Mouse (Mus musculus): Measurements from ENCODE around the gene Acsl1. TPM values are rescaled to one million over a fixed set of nuclear protein-coding genes. Genes with fewer than 3 reads are reported as not detected.

Acsl1 gene
- polyA plus RNA-seq, 1 experiment from 2014 or later, result 48.3 TPM

DNA sequence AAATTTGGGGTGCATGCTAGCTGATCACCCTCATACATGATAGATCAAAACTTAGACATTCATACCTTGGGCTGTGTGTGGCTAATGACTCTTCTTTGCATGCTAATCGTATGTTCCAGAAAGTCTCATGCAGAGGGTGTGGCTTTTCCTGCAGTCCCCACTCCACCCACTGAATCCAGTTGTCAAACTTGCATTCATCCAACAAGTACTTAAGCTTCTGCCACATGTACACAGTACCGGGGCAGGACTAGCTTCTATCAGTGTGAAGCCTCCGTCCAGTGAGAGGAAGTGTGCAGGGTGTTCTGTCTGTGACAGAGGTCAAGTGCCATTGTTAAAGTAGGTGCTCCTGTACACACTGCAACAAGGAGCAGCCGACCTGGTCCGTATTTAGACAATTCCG lies 26.0 kb downstream of the Acsl1 start:
- Histone ChIP-seq H3K27ac (ENCODE audit: low read length) (no peak overlapping the region), H3K9me3 (ENCODE audit: control insufficient read depth, low read length) (no peaks in the 10 kb centered on the region), H3K4me3 (ENCODE audit: low read length) (no peak overlapping the region), H3K4me1 (ENCODE audit: control insufficient read depth, insufficient read depth, low read length) (peaks cover 5% of the 10 kb centered on the region; the same call in 1 of the 2 replicates), H3K9ac (ENCODE audit: low read depth, low read length) (no peak overlapping the region), H3K36me3 (ENCODE audit: control insufficient read depth, insufficient read depth, low read length) (no peaks in the 10 kb centered on the region), H3K4me2 (ENCODE audit: low read depth, low read length) (no peak overlapping the region), H3K27me3 (replicated peaks; ENCODE audit: control insufficient read depth, insufficient read depth, low read length) (no peaks in the 10 kb centered on the region)
- 78% methylated on average over 6 of the region's 6 CpGs for WGBS
- ATAC-seq, result no peak

DNA sequence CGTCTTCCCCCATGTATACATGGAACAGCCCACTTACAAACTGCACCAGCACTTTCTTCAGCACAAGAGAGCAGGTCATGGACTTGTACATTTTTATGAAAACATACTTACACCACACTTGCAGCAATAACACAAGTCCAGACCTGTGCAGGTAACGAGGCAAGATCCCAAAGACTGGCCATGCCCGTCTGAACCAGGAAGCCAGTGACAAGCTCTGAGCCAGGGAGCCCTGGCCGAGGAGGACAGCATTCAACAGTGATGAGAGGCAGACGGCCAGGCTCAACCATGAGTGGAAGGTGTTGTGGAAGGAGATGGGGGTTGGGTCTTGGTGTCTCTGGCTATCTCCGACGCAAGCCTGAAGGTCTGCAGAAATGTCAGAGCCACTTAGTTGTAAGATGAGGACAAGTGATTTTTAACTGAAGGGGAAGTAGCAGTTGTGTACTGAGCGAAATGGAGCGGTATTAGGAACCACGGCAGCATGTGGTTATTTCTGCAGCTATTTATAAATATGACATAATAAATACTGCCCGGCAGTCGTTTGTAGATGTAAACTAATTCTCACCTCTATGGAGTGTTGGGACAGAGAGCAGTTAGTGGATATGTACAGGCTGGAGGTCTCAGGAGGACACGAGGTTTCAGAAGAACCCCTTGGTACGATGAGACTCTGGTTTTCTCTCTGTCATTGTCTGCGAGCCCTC lies 26.6 kb downstream of the Acsl1 start:
- 65% methylated on average over 15 of the region's 15 CpGs for WGBS
- Histone ChIP-seq H3K27ac (ENCODE audit: low read length) (no peak overlapping the region), H3K27me3 (replicated peaks; ENCODE audit: control insufficient read depth, insufficient read depth, low read length) (no peaks in the 10 kb centered on the region), H3K9ac (ENCODE audit: low read depth, low read length) (no peak overlapping the region), H3K36me3 (ENCODE audit: control insufficient read depth, insufficient read depth, low read length) (no peaks in the 10 kb centered on the region), H3K4me1 (ENCODE audit: control insufficient read depth, insufficient read depth, low read length) (peaks cover 9% of the 10 kb centered on the region; the same call in 1 of the 2 replicates), H3K4me3 (ENCODE audit: low read length) (no peak overlapping the region), H3K4me2 (ENCODE audit: low read depth, low read length) (no peak overlapping the region), H3K9me3 (ENCODE audit: control insufficient read depth, low read length) (no peaks in the 10 kb centered on the region)
- no peak for ATAC-seq

DNA sequence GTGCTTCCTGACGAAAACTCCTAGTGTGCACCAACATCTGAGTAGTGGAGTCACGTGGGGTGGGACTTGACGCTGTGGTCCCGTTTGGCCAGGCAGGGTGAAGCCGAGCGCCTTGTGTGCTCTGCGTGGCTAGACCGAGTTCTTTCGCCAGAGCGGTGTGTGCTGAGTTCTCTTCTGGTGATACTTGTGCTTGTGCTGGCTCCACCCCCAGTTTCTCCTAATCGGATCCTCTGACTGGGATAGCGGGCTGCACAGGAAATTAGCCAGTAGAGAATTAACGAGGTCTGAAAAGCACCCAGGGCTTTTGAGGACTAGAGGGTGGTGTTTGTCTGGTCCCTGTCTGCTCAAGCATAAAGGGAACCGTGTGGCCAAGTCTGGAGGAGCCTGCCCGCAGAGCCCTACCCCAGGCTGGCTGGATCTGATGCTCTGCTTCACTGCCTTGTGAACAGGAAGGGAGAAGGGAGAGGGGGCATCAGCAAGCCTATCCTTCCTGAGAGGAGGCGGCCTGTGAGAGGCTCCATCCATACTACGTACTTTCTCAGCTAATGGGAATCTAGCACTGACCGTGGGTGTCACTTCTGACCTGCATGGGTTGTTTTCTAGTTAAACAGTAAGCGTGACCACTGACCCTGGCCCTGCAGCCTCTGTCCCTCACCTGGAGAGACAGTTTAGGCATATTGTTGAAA lies 28.7 kb downstream of the Acsl1 start:
- peak; percentile 47; the same call in 1 of the 2 replicates for ATAC-seq
- H3K4me2 ChIP-seq (ENCODE audit: low read depth, low read length), result no peak overlapping the region
- no peak overlapping the region for H3K4me3 ChIP-seq (ENCODE audit: low read length)
- no peaks in the 10 kb centered on the region for H3K36me3 ChIP-seq (ENCODE audit: control insufficient read depth, insufficient read depth, low read length)
- no peaks in the 10 kb centered on the region for H3K9me3 ChIP-seq (ENCODE audit: control insufficient read depth, low read length)
- WGBS, result 45% methylated on average over 19 of the region's 19 CpGs
- no peak overlapping the region for H3K27ac ChIP-seq (ENCODE audit: low read length)
- peaks cover 19% of the 10 kb centered on the region; the same call in 1 of the 2 replicates for H3K4me1 ChIP-seq (ENCODE audit: control insufficient read depth, insufficient read depth, low read length)
- no peak overlapping the region for H3K9ac ChIP-seq (ENCODE audit: low read depth, low read length)
- no peaks in the 10 kb centered on the region for H3K27me3 ChIP-seq (replicated peaks; ENCODE audit: control insufficient read depth, insufficient read depth, low read length)

DNA sequence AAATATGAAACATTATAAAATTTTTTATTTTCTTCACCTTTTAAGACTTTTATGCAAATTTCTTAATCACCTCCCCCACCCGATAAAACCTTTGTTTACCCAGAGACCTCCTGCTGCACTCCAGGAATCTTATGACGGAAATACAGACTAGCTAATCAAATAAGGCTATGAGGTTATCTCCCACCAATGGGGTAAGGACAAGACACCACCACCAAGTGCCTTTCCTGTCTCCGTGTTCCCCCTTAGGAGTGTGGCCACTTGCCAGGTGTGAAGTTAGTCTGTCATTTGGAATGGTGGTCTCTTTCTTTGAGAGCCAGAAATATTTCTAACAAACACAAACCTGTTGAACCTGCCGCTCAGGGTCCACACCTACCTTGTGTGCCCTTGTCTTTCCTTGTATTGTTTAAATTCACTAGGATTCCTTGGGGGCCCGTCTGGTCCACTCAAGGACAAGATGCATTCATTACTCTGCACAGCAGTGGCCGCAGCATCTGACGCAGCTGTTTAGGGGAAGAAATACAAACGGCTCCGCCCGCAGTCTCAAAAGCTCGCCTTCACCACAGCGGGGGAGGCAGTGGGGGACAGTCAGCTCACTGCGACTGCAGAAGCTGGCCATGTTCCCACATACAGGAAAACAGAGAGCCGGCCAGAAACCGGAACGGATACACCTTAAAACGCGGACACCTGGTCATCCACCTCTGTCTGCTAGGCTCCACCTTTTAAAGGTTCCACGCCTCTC lies 31.7 kb downstream of the Acsl1 start:
- no peaks in the 10 kb centered on the region for H3K27me3 ChIP-seq (replicated peaks; ENCODE audit: control insufficient read depth, insufficient read depth, low read length)
- peak; percentile 43 for ATAC-seq
- no peaks in the 10 kb centered on the region for H3K36me3 ChIP-seq (ENCODE audit: control insufficient read depth, insufficient read depth, low read length)
- no peaks in the 10 kb centered on the region for H3K9me3 ChIP-seq (ENCODE audit: control insufficient read depth, low read length)
- H3K4me2 ChIP-seq (ENCODE audit: low read depth, low read length), result peak overlapping the region; percentile 41
- 0 out of 2 replicates have a peak overlapping the region, but pooled peaks have one; percentile 23 for H3K27ac ChIP-seq (ENCODE audit: low read length)
- H3K4me3 ChIP-seq (ENCODE audit: low read length), result peak overlapping the region; percentile 29
- 20% methylated on average over 19 of the region's 19 CpGs for WGBS
- H3K9ac ChIP-seq (ENCODE audit: low read depth, low read length), result peak overlapping the region; percentile 49
- H3K4me1 ChIP-seq (ENCODE audit: control insufficient read depth, insufficient read depth, low read length), result peaks cover 23% of the 10 kb centered on the region; the same call in 1 of the 2 replicates

DNA sequence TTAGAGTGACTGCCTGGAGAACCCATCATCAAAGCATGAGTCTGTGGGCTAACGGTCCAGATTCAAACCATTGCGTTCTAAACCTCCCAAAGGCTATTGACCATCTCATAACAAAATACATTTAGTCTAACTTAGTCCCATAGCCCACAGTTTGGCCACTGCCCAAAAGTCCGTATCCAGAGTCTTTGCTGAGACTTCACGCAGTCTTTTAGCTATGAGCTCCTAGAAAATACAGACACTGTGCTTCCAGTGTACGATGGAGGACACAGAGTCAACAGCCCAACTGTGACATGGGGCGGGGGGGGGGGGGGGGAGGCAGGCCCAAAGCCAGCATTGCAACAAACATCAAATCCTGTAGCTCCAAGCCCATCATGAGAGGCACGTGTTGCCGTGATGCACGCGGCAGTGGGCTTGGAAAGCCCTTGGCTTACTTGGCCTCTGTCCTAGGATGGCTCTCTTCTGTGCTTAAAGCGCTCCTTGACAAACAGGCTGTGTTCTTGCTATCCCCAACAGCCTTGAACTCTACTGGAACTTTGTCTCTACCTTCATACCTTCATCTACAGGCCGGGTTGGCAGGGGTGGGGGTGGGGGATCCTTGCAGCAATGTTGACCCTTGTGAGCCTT lies 32.3 kb downstream of the Acsl1 start:
- ATAC-seq, result no peak

DNA sequence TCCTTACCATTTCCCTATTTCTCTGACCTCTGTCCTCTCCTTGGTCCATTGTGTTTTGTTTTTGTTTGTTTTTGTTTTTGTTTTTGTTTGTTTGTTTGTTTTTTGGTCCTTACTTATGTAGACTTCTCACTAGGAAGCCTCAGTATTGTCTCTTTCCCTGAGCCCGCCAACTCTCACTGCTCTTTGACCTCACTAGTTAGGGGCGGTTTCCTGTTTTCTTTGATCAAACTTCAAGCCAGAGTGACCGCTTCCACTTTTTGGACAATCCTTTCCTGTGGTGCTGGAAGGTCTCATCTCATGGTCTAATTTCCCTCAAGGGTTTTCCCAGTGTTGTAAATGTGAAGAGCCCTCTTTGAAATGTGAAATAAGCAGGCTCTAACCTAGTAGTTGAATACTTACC lies 33.4 kb downstream of the Acsl1 start:
- Histone ChIP-seq H3K36me3 (ENCODE audit: control insufficient read depth, insufficient read depth, low read length) (no peaks in the 10 kb centered on the region), H3K4me1 (ENCODE audit: control insufficient read depth, insufficient read depth, low read length) (peaks cover 23% of the 10 kb centered on the region; the same call in 1 of the 2 replicates), H3K9ac (ENCODE audit: low read depth, low read length) (no peak overlapping the region), H3K27ac (ENCODE audit: low read length) (no peak overlapping the region), H3K27me3 (replicated peaks; ENCODE audit: control insufficient read depth, insufficient read depth, low read length) (no peaks in the 10 kb centered on the region), H3K4me3 (ENCODE audit: low read length) (no peak overlapping the region), H3K4me2 (ENCODE audit: low read depth, low read length) (no peak overlapping the region), H3K9me3 (ENCODE audit: control insufficient read depth, low read length) (no peaks in the 10 kb centered on the region)
- 72% methylated on average over 3 of the region's 3 CpGs for WGBS
- ATAC-seq, result no peak

More for the DNA sequence above, 32.3 kb downstream of the Acsl1 start:
- no peaks in the 10 kb centered on the region for H3K36me3 ChIP-seq (ENCODE audit: control insufficient read depth, insufficient read depth, low read length)
- H3K9ac ChIP-seq (ENCODE audit: low read depth, low read length), result no peak overlapping the region
- H3K4me1 ChIP-seq (ENCODE audit: control insufficient read depth, insufficient read depth, low read length), result peaks cover 23% of the 10 kb centered on the region; the same call in 1 of the 2 replicates
- peak overlapping the region; percentile 29 for H3K4me3 ChIP-seq (ENCODE audit: low read length)
- peak overlapping the region; percentile 41 for H3K4me2 ChIP-seq (ENCODE audit: low read depth, low read length)
- no peak overlapping the region for H3K27ac ChIP-seq (ENCODE audit: low read length)
- no peaks in the 10 kb centered on the region for H3K9me3 ChIP-seq (ENCODE audit: control insufficient read depth, low read length)
- WGBS, result 71% methylated on average over 12 of the region's 12 CpGs
- H3K27me3 ChIP-seq (replicated peaks; ENCODE audit: control insufficient read depth, insufficient read depth, low read length), result no peaks in the 10 kb centered on the region

DNA sequence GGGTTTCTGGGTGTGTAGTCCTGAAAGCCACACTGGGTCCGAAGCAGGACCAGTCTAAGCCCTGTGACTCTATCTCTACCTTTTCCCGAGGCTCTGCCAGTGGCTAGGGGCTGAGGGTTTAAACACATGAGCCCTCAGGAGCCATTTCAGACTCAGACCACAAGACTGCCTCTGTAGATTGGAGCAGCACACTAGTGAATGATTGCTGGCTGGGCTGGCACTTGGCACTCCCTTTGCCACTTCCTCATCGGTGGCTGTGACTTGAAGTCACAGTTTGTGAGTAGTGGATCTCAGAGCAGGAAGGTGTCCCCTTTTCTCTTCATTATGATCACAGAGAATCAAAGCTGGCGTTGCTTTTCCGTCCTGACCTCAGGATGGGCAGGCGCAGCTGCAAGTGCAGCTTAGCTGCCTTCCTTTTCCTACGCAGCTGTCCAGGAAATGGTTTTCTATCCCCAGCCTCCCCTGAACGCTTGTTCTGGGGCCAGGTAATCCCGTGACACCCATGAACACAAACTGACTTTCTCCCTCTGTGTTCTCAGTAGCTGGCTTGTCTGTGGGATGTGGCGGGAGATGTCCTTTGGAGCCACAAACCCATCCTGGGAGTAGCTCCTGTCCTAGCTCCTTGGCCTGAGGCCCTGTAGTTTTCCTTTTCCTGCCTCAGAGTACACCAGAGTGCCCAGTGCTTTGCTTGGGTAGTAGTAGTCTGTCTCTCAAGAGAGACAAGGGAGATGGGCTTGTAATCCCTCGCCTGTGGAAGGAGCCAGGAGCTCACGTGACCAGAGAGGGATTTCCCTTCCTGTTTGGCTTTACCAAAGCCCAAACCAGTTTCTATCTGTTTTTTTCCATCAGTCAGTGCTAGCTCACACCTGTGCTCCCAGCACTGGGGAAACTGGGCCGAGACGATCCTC lies 37.9 kb downstream of the Acsl1 start:
- 79% methylated on average over 14 of the region's 14 CpGs for WGBS
- Histone ChIP-seq H3K36me3 (ENCODE audit: control insufficient read depth, insufficient read depth, low read length) (no peaks in the 10 kb centered on the region), H3K4me1 (ENCODE audit: control insufficient read depth, insufficient read depth, low read length) (peaks cover 6% of the 10 kb centered on the region; the same call in 1 of the 2 replicates)

DNA sequence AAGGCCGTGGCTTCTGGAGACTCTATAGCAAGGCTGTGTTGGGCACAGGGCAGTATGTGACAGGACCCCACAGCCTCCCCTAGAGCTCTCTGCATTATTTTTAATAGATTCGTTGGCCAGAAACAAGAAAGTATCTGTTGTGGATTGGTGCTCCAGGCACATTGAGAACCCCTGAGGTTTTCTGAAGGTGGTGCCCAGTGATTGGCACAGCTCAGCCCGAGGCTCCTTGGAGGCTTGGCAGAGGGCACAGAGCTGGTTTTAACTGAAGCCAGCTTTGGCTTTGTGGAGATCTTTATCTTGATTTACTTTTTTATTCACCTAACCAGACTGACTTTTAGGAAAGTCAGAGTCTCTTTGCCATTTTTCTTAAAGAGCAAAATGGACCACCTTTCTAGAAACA lies 38.6 kb downstream of the Acsl1 start:
- no peak for ATAC-seq
- Histone ChIP-seq H3K27me3 (replicated peaks; ENCODE audit: control insufficient read depth, insufficient read depth, low read length) (no peaks in the 10 kb centered on the region), H3K4me3 (ENCODE audit: low read length) (no peak overlapping the region), H3K4me1 (ENCODE audit: control insufficient read depth, insufficient read depth, low read length) (0 out of 2 replicates have a peak, but pooled peaks cover 4% of the 10 kb centered on the region), H3K4me2 (ENCODE audit: low read depth, low read length) (no peak overlapping the region), H3K9me3 (ENCODE audit: control insufficient read depth, low read length) (no peaks in the 10 kb centered on the region), H3K36me3 (ENCODE audit: control insufficient read depth, insufficient read depth, low read length) (no peaks in the 10 kb centered on the region), H3K9ac (ENCODE audit: low read depth, low read length) (no peak overlapping the region), H3K27ac (ENCODE audit: low read length) (no peak overlapping the region)
- 92% methylated on average over 3 of the region's 3 CpGs for WGBS

More for the DNA sequence above, 37.9 kb downstream of the Acsl1 start:
- Histone ChIP-seq H3K9me3 (ENCODE audit: control insufficient read depth, low read length) (no peaks in the 10 kb centered on the region), H3K4me2 (ENCODE audit: low read depth, low read length) (no peak overlapping the region), H3K27ac (ENCODE audit: low read length) (no peak overlapping the region), H3K9ac (ENCODE audit: low read depth, low read length) (no peak overlapping the region), H3K27me3 (replicated peaks; ENCODE audit: control insufficient read depth, insufficient read depth, low read length) (no peaks in the 10 kb centered on the region), H3K4me3 (ENCODE audit: low read length) (no peak overlapping the region)
- ATAC-seq, result no peak
